Mouse (Mus musculus): Measurements from ENCODE around the gene Cdyl2. TPM values are rescaled to one million over a fixed set of nuclear protein-coding genes. Genes with fewer than 3 reads are reported as not detected.

Gene Cdyl2
- polyA plus RNA-seq, 1 experiment from 2014 or later = 8.6 TPM

DNA sequence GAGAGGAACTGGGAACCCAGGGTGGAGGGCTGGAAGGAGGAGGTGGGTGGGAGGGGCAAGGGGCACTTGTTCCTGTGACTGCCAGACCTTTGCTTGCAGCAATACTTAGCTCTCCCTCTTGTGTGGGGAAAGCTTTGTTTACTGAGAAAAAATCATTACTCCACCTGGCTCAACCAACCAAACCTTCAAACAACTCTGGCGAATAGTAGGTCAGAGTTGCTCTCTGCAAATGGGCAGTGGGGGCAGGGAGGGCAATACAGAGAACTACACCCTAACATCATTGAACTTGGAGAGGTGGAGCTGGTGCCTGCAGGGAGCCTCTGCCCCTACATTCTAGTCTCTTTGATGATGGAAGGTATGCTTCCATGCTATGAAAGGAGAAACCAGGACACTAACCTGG lies 192.7 kb downstream of the Cdyl2 start:
- no peak overlapping the region for H3K4me2 ChIP-seq (ENCODE audit: low read length)
- no peak overlapping the region for H3K4me3 ChIP-seq (replicated peaks; ENCODE audit: low read length)
- ATAC-seq = no peak
- no peaks in the 10 kb centered on the region for H3K27me3 ChIP-seq (replicated peaks; ENCODE audit: control insufficient read depth, insufficient read depth, low read length)
- H3K36me3 ChIP-seq (ENCODE audit: control insufficient read depth, insufficient read depth) = no peaks in the 10 kb centered on the region
- no peak overlapping the region for H3K27ac ChIP-seq (ENCODE audit: low read length)
- 91% methylated on average over 1 of the region's 1 CpGs for WGBS
- no peak overlapping the region for H3K9ac ChIP-seq (replicated peaks; ENCODE audit: low read depth, low read length)
- no peaks in the 10 kb centered on the region for H3K4me1 ChIP-seq (replicated peaks; ENCODE audit: control insufficient read depth, insufficient read depth, low read length)
- no peaks in the 10 kb centered on the region for H3K9me3 ChIP-seq (ENCODE audit: control insufficient read depth, low read length)

DNA sequence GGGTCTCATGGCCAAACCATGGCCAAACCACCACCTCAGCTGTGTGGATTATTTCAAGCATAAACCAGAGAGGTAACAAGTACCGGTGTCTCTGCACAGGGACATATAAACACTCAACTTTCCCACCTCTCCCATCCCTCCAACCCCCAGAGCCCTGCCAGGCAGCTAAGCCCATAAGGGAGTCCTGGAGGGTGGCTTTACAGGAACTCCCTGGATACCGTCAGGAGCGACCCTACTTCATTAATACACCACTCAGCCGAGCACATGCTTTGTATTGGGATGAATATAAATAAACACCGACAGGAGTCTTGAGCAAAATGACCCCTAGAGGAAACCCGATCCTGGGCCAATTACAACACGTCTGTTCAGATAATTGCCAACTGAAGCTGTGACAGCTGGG lies 194.0 kb downstream of the Cdyl2 start:
- Histone ChIP-seq H3K4me1 (replicated peaks; ENCODE audit: control insufficient read depth, insufficient read depth, low read length) (no peaks in the 10 kb centered on the region), H3K27me3 (replicated peaks; ENCODE audit: control insufficient read depth, insufficient read depth, low read length) (no peaks in the 10 kb centered on the region), H3K4me3 (replicated peaks; ENCODE audit: low read length) (no peak overlapping the region), H3K36me3 (ENCODE audit: control insufficient read depth, insufficient read depth) (no peaks in the 10 kb centered on the region), H3K9ac (replicated peaks; ENCODE audit: low read depth, low read length) (no peak overlapping the region), H3K9me3 (ENCODE audit: control insufficient read depth, low read length) (no peaks in the 10 kb centered on the region), H3K27ac (ENCODE audit: low read length) (no peak overlapping the region), H3K4me2 (ENCODE audit: low read length) (no peak overlapping the region)
- 44% methylated on average over 7 of the region's 7 CpGs for WGBS
- ATAC-seq = no peak

DNA sequence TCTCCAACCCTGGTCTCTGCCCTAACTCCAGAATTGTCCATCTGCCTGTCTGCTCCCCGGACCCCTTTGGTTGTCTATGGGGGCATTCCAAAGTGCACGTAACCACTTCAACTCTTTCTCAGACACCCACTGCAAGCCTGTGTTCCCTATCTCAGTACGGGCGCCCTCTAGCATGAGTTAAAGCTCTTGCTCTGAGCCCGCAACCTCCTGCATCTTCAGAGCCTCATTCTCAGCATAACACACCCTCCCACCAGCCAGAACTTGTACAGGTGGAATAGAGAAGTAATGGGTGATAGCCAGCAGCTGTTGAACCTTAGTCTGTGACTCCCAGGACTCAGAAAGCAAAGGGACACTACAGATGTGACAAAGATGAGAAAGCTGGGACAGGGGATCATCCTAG lies 196.0 kb downstream of the Cdyl2 start:
- 79% methylated on average over 5 of the region's 5 CpGs for WGBS
- no peaks in the 10 kb centered on the region for H3K4me1 ChIP-seq (replicated peaks; ENCODE audit: control insufficient read depth, insufficient read depth, low read length)
- H3K36me3 ChIP-seq (ENCODE audit: control insufficient read depth, insufficient read depth) = no peaks in the 10 kb centered on the region
- no peak overlapping the region for H3K4me2 ChIP-seq (ENCODE audit: low read length)
- H3K9me3 ChIP-seq (ENCODE audit: control insufficient read depth, low read length) = no peaks in the 10 kb centered on the region; the same call in 1 of the 2 replicates
- no peak overlapping the region for H3K9ac ChIP-seq (replicated peaks; ENCODE audit: low read depth, low read length)
- ATAC-seq = no peak
- no peaks in the 10 kb centered on the region for H3K27me3 ChIP-seq (replicated peaks; ENCODE audit: control insufficient read depth, insufficient read depth, low read length)
- H3K27ac ChIP-seq (ENCODE audit: low read length) = no peak overlapping the region
- no peak overlapping the region for H3K4me3 ChIP-seq (replicated peaks; ENCODE audit: low read length)

DNA sequence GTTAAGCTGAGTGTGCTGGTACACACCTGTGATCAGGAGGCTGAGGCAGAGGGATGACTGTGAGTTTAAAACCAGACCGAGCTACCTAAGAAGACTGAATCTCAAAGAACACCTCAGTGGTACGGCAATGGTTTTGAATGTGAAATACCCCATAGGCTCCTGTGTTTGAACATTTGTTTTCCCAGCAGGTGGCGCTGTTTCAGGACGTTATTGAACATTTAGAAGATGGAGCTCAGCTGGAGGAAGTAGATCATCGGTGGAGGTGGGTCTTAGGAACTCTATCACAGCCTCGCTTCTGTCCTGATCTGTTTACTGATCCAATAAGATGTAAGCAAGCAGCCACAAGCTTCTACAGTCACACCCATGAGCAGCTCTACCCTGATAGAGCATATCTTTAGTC lies 199.7 kb downstream of the Cdyl2 start:
- Histone ChIP-seq H3K9ac (replicated peaks; ENCODE audit: low read depth, low read length) (no peak overlapping the region), H3K27ac (ENCODE audit: low read length) (no peak overlapping the region), H3K27me3 (replicated peaks; ENCODE audit: control insufficient read depth, insufficient read depth, low read length) (no peaks in the 10 kb centered on the region), H3K36me3 (ENCODE audit: control insufficient read depth, insufficient read depth) (no peaks in the 10 kb centered on the region), H3K4me1 (replicated peaks; ENCODE audit: control insufficient read depth, insufficient read depth, low read length) (no peaks in the 10 kb centered on the region), H3K9me3 (ENCODE audit: control insufficient read depth, low read length) (no peaks in the 10 kb centered on the region; the same call in 1 of the 2 replicates), H3K4me2 (ENCODE audit: low read length) (no peak overlapping the region), H3K4me3 (replicated peaks; ENCODE audit: low read length) (no peak overlapping the region)
- WGBS = 82% methylated on average over 6 of the region's 6 CpGs
- no peak for ATAC-seq

DNA sequence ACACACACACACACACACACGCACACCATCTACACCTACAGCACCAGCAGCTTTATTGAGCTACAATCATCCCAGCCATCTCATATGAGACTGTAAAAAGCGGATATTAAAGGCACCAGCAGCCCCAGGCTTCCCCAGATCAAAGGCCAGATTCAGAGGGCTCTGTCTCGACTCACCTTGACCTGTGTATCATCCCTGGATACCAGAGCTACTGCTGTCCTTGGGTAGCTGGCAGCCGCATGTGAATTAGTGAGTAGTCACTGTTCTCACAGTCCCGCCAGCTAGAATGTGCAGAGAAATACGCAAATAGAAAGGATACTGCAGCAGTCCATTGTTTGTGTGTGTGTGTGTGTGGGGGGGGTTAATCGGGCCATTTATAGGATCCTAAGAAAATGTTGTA lies 204.1 kb downstream of the Cdyl2 start:
- Histone ChIP-seq H3K9ac (replicated peaks; ENCODE audit: low read depth, low read length) (no peak overlapping the region), H3K4me2 (ENCODE audit: low read length) (no peak overlapping the region), H3K27ac (ENCODE audit: low read length) (no peak overlapping the region), H3K36me3 (ENCODE audit: control insufficient read depth, insufficient read depth) (no peaks in the 10 kb centered on the region), H3K4me3 (replicated peaks; ENCODE audit: low read length) (no peak overlapping the region), H3K9me3 (ENCODE audit: control insufficient read depth, low read length) (no peaks in the 10 kb centered on the region; the same call in 1 of the 2 replicates), H3K4me1 (replicated peaks; ENCODE audit: control insufficient read depth, insufficient read depth, low read length) (no peaks in the 10 kb centered on the region), H3K27me3 (replicated peaks; ENCODE audit: control insufficient read depth, insufficient read depth, low read length) (no peaks in the 10 kb centered on the region)
- no peak for ATAC-seq
- 84% methylated on average over 7 of the region's 7 CpGs for WGBS

DNA sequence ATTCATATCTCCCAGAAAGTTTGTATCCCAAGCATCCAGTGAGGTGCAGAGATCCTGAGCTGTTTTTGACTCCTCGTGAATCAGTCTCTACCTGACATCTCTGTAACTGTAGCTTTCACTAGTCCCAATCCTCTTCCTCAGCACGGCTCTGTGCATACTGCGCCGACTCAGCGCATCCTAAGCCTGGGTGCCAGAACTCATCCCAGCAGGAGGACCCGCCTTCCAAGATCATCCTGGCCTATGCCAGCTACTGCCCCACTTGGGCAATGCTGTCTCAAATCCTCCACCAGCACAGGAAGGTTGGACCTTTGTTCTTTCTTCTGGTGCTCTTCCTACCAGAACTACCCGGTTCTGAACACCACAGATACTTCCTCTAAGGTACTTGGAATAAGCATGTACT lies 207.9 kb downstream of the Cdyl2 start:
- Histone ChIP-seq H3K4me2 (ENCODE audit: low read length) (no peak overlapping the region), H3K36me3 (ENCODE audit: control insufficient read depth, insufficient read depth) (no peaks in the 10 kb centered on the region), H3K27ac (ENCODE audit: low read length) (no peak overlapping the region), H3K9ac (replicated peaks; ENCODE audit: low read depth, low read length) (no peak overlapping the region), H3K4me1 (replicated peaks; ENCODE audit: control insufficient read depth, insufficient read depth, low read length) (no peaks in the 10 kb centered on the region), H3K9me3 (ENCODE audit: control insufficient read depth, low read length) (no peaks in the 10 kb centered on the region), H3K27me3 (replicated peaks; ENCODE audit: control insufficient read depth, insufficient read depth, low read length) (no peaks in the 10 kb centered on the region), H3K4me3 (replicated peaks; ENCODE audit: low read length) (no peak overlapping the region)
- no peak for ATAC-seq
- 90% methylated on average over 7 of the region's 7 CpGs for WGBS

Other genes starting within 250 kb of the Cdyl2 start
- 5.9 and 7.1 TPM in 2 replicates for gene Dynlrb2, start 228.0 kb downstream of the Cdyl2 start, polyA plus RNA-seq (2015; fragmentation: Nextera tagmentation; extraction: Ambion mirVana)
- 28.6 and 30.8 TPM in 2 replicates for gene Cmc2, start 188.5 kb upstream of the Cdyl2 start, polyA plus RNA-seq (2015; fragmentation: Nextera tagmentation; extraction: Ambion mirVana)
- 13.5 and 15.2 TPM in 2 replicates for gene Cenpn, start 188.7 kb upstream of the Cdyl2 start, polyA plus RNA-seq (2015; fragmentation: Nextera tagmentation; extraction: Ambion mirVana)
- 17.6 and 19.1 TPM in 2 replicates for gene Atmin, start 210.4 kb upstream of the Cdyl2 start, polyA plus RNA-seq (2015; fragmentation: Nextera tagmentation; extraction: Ambion mirVana)
- gene 1700030J22Rik, start 246.0 kb upstream of the Cdyl2 start, polyA plus RNA-seq (2015; fragmentation: Nextera tagmentation; extraction: Ambion mirVana) = 6.1 and 6.8 TPM in 2 replicates